Mouse (Mus musculus): ENCODE measurements around the gene Fis1. TPM values are rescaled to one million over a fixed set of nuclear protein-coding genes. Genes with fewer than 3 reads are reported as not detected.

Fis1 gene
- polyA plus RNA-seq, 1 experiment from 2014 or later = 314 TPM

GRCm38 (mm10) chr5:136970703-136971102, 17.6 kb downstream of the Fis1 start:
- 52% methylated on average over 1 of the region's 1 CpGs for WGBS
- DNase-seq = peak; percentile 78
- H3K27ac ChIP-seq (ENCODE audit: low read depth) = no peak overlapping the region
- H3K4me2 ChIP-seq = no peak overlapping the region
- H3K4me3 ChIP-seq (ENCODE audit: low read depth, low read length) = no peak overlapping the region
- peaks cover 14% of the 10 kb centered on the region; the same call in 1 of the 2 replicates for H3K4me1 ChIP-seq (ENCODE audit: insufficient read depth)
- no peaks in the 10 kb centered on the region for H3K9me3 ChIP-seq (ENCODE audit: low read depth, low read length)
- H3K36me3 ChIP-seq (ENCODE audit: insufficient read depth) = peaks cover 11% of the 10 kb centered on the region; the same call in 1 of the 2 replicates
- TF ChIP-seq CTCF (IDR thresholded peaks at IDR 0.05; ENCODE audit: low read depth) = peak; percentile 83
- H3K27me3 ChIP-seq (ENCODE audit: insufficient read depth, low read length) = no peaks in the 10 kb centered on the region
- no peak for ATAC-seq (ENCODE audit: insufficient read depth)
- no peak overlapping the region for H3K9ac ChIP-seq

GRCm38 (mm10) chr5:136973670-136974069, 20.6 kb downstream of the Fis1 start:
- H3K36me3 ChIP-seq (ENCODE audit: insufficient read depth) = no peaks in the 10 kb centered on the region
- WGBS = 61% methylated on average over 8 of the region's 8 CpGs
- H3K4me1 ChIP-seq (ENCODE audit: insufficient read depth) = no peaks in the 10 kb centered on the region

GRCm38 (mm10) chr5:136977769-136978168, 24.7 kb downstream of the Fis1 start:
- DNase-seq = no peak
- 58% methylated on average over 4 of the region's 4 CpGs for WGBS

More at GRCm38 (mm10) chr5:136973670-136974069, 20.6 kb downstream of the Fis1 start:
- no peak for ATAC-seq (ENCODE audit: insufficient read depth)
- H3K27me3 ChIP-seq (ENCODE audit: insufficient read depth, low read length) = no peaks in the 10 kb centered on the region
- H3K27ac ChIP-seq (ENCODE audit: low read depth) = no peak overlapping the region
- no peak for TF ChIP-seq CTCF (IDR thresholded peaks at IDR 0.05; ENCODE audit: low read depth)
- no peaks in the 10 kb centered on the region for H3K9me3 ChIP-seq (ENCODE audit: low read depth, low read length)
- no peak overlapping the region for H3K4me2 ChIP-seq
- no peak overlapping the region for H3K9ac ChIP-seq
- H3K4me3 ChIP-seq (ENCODE audit: low read depth, low read length) = no peak overlapping the region
- no peak for DNase-seq

GRCm38 (mm10) chr5:136979762-136980161, 26.7 kb downstream of the Fis1 start:
- Histone ChIP-seq H3K4me1 (ENCODE audit: insufficient read depth) (no peaks in the 10 kb centered on the region), H3K4me3 (ENCODE audit: low read depth, low read length) (no peak overlapping the region), H3K27ac (ENCODE audit: low read depth) (no peak overlapping the region), H3K36me3 (ENCODE audit: insufficient read depth) (peaks cover 25% of the 10 kb centered on the region), H3K9ac (no peak overlapping the region), H3K9me3 (ENCODE audit: low read depth, low read length) (no peaks in the 10 kb centered on the region), H3K27me3 (ENCODE audit: insufficient read depth, low read length) (no peaks in the 10 kb centered on the region), H3K4me2 (no peak overlapping the region)
- no peak for TF ChIP-seq CTCF (IDR thresholded peaks at IDR 0.05; ENCODE audit: low read depth)
- ATAC-seq (ENCODE audit: insufficient read depth) (no peak), DNase-seq (no peak)
- 87% methylated on average over 2 of the region's 2 CpGs for WGBS

More at GRCm38 (mm10) chr5:136977769-136978168, 24.7 kb downstream of the Fis1 start:
- Histone ChIP-seq H3K27me3 (ENCODE audit: insufficient read depth, low read length) (no peaks in the 10 kb centered on the region), H3K27ac (ENCODE audit: low read depth) (no peak overlapping the region), H3K36me3 (ENCODE audit: insufficient read depth) (peaks cover 20% of the 10 kb centered on the region), H3K4me2 (no peak overlapping the region), H3K4me1 (ENCODE audit: insufficient read depth) (no peaks in the 10 kb centered on the region), H3K9ac (no peak overlapping the region), H3K9me3 (ENCODE audit: low read depth, low read length) (no peaks in the 10 kb centered on the region), H3K4me3 (ENCODE audit: low read depth, low read length) (no peak overlapping the region)
- no peak for ATAC-seq (ENCODE audit: insufficient read depth)
- TF ChIP-seq CTCF (IDR thresholded peaks at IDR 0.05; ENCODE audit: low read depth) = no peak

- TF ChIP-seq CTCF (IDR thresholded peaks at IDR 0.05; ENCODE audit: low read depth) = peak; percentile 32; the same call in 1 of the 2 replicates
- Histone ChIP-seq H3K27ac (ENCODE audit: low read depth) (no peak overlapping the region), H3K36me3 (ENCODE audit: insufficient read depth) (peaks cover 25% of the 10 kb centered on the region), H3K4me3 (ENCODE audit: low read depth, low read length) (no peak overlapping the region), H3K4me2 (no peak overlapping the region), H3K4me1 (ENCODE audit: insufficient read depth) (peaks cover under 1% of the 10 kb centered on the region; the same call in 1 of the 2 replicates), H3K9ac (no peak overlapping the region), H3K27me3 (ENCODE audit: insufficient read depth, low read length) (no peaks in the 10 kb centered on the region), H3K9me3 (ENCODE audit: low read depth, low read length) (no peaks in the 10 kb centered on the region)
- WGBS = 87% methylated on average over 8 of the region's 8 CpGs
- ATAC-seq (ENCODE audit: insufficient read depth) (no peak), DNase-seq (no peak)
These were observed 27.9 kb downstream of the Fis1 start for GRCm38 (mm10) chr5:136980974-136981373.

GRCm38 (mm10) chr5:136982338-136982930, 29.4 kb downstream of the Fis1 start:
- H3K36me3 ChIP-seq (ENCODE audit: insufficient read depth) = peaks cover 25% of the 10 kb centered on the region
- peak; percentile 72 for DNase-seq
- WGBS = 48% methylated on average over 15 of the region's 16 CpGs

GRCm38 (mm10) chr5:136984828-136985227, 31.8 kb downstream of the Fis1 start:
- H3K9ac ChIP-seq = no peak overlapping the region
- H3K4me2 ChIP-seq = no peak overlapping the region
- peaks cover 4% of the 10 kb centered on the region for H3K4me1 ChIP-seq (ENCODE audit: insufficient read depth)
- no peak for ATAC-seq (ENCODE audit: insufficient read depth)
- TF ChIP-seq CTCF (IDR thresholded peaks at IDR 0.05; ENCODE audit: low read depth) = no peak
- H3K4me3 ChIP-seq (ENCODE audit: low read depth, low read length) = no peak overlapping the region
- peaks cover 32% of the 10 kb centered on the region for H3K36me3 ChIP-seq (ENCODE audit: insufficient read depth)
- no peaks in the 10 kb centered on the region for H3K27me3 ChIP-seq (ENCODE audit: insufficient read depth, low read length)
- H3K9me3 ChIP-seq (ENCODE audit: low read depth, low read length) = no peaks in the 10 kb centered on the region
- no peak overlapping the region for H3K27ac ChIP-seq (ENCODE audit: low read depth)
- 44% methylated on average over 14 of the region's 14 CpGs for WGBS
- peak; percentile 35 for DNase-seq

More at GRCm38 (mm10) chr5:136982338-136982930, 29.4 kb downstream of the Fis1 start:
- no peaks in the 10 kb centered on the region for H3K27me3 ChIP-seq (ENCODE audit: insufficient read depth, low read length)
- peak; percentile 64 for TF ChIP-seq CTCF (IDR thresholded peaks at IDR 0.05; ENCODE audit: low read depth)
- no peak overlapping the region for H3K27ac ChIP-seq (ENCODE audit: low read depth)
- ATAC-seq (ENCODE audit: insufficient read depth) = no peak
- no peak overlapping the region for H3K9ac ChIP-seq
- H3K4me1 ChIP-seq (ENCODE audit: insufficient read depth) = peaks cover 4% of the 10 kb centered on the region
- H3K4me3 ChIP-seq (ENCODE audit: low read depth, low read length) = no peak overlapping the region
- H3K4me2 ChIP-seq = no peak overlapping the region
- no peaks in the 10 kb centered on the region for H3K9me3 ChIP-seq (ENCODE audit: low read depth, low read length)
